Mouse (Mus musculus) neural tube, postnatal 0 days (tissue): Measurements from ENCODE around the gene Gm10837. TPM values are rescaled to one million over a fixed set of nuclear protein-coding genes. Genes with fewer than 3 reads are reported as not detected.

Experiments
- polyA plus RNA-seq: library from polyadenylated mRNA; unstranded; fragments of >200 nt; fragmentation: Nextera tagmentation; extraction: Ambion mirVana; gene quantifications from 2 replicates; pipeline ENCODE4 v1.2.1, GENCODE M21; 2015

Gene Gm10837
- polyA plus RNA-seq: 0.19 and 0.22 TPM in 2 replicates

DNA sequence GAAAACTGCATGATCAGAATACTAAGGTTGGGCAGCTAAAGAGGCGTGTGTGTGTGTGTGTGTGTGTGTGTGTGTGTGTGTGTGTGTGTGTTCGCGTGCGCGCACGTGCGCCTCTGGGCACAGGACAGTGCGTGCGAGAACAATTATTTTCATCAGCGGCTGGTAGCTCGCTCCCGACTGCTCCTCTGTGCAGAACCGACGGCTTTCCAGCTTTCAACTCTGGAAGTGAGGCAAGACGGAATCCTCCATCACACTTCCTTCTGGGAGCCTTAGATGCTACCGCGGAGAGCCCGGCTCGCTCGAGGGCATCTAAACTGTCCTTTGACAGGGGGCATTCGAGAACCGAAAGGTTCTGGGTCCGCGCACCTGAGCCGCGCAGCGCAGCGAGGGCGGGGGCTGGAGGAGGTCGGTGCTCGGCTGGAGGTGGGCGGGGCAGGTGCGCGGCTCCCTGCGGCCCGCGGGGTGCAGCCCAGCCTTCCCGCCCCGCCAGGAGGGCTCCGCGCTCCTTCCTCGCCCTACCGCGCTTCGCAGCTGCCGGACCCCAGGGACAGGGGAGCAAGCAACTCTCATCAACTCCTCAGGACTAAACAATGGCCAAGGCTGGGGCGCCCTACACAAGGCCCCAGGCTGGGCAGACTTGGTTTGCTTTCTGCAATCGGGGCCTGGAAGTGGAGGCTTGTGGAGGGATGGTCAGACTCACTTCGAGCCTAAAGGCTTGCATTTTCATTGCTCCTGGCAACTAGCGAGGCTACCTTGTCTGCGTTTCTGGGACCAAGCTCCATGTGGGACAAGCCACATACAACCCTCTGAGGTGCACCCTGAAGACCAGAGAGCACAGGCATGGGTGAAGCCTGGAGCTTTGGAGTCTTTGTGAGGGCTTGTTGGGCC is at the start of gene Gm10837:
Gene Gm10837 (plus strand): TSS at position 146 of the 888 bp plus-strand sequence.

DNA sequence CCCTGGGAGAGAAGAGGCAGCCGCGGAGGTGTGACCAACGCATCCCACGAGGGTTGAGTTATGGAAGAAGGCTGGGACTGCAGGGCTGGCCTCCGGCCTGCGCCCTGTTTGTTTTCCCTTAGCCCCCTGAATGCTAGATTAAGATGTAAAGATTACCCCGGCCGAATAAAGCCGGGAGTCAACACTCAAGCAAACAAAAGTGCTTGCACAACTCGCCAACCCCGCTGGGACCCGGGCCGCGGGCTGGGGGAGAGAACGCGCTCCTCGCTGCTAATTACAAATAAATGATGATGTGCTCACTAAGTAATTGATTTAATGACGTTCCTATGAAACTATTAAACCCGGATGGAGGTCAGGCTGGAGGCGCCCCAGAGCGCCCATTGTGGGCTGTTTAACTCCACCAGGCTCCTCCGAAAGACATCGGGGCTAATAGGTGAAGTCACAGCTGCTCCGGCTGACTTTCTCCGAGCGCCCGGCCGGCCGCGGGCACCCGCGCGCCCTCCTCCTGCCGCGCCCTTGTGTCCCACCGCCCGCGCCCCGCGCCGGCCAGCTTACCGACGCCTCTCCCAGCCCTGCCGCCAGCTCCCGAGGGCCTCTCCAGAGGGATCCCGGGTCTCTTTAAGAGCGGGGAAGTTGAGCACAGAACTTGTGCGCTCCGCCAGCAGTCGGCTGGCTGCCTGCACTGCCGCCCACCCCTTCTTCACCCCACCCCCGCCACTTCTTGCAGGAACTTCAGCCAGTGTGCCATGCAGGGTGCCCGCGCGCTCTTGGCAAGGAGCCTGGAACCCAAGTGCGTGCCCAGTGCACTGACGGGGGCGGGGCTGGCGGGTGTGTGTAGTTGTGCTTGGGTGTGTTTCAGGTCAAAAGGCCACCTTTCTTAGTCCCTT is 39.6 kb upstream of the Gm10837 start, which contains the start of gene Gm5089:
Gene Gm5089 (minus strand): TSS at position 620 of the 887 bp plus-strand sequence.

DNA sequence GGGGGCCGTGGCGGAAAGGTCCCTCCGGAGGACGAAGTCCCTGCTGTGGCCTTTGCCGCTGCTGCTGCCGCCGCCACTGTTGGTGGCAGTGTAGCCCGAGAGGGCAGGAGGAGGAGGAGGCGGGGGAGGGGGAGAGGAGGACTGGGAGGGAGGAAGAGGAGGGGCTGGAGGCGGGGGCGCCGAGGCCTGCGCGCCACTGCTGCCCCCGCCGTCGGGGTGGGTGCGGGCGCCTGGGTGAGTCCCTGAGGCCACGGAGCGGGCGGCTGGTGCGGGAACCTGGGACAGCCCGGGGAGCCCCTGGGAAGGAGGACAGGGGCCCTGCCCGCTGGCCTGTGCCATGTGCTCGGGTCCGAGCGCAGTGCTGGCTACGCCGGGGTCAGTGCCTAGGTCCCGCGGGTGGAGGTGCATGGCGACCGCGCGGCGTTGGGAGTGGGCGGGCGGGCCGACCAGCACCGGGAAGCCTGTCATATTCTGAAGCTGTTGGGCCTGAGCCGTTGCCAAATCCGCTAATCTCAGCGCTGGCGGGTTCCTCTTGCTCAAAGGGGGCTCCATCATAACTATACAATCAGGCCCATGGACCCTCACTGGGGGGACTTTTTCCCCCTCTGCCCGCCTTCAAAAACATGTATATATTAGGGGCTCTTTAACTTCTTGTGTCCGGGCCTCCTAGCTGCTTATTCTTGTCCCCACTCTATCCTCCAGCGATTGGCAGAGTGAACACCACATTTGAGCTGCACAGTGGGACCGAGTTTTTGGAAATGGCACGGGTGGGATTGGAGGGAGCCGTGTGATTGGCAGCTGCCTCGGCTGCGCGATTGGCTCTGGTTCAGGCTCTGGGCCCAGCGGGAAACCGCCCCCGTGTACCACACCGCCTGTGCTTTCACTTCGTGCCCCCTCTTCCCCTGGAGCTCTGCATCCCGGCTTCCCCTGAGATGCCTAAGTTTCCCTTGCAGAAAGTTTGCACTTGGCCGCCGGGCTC is 25.3 kb upstream of the Gm10837 start, which contains the start of gene Zic5:
Gene Zic5 (minus strand): TSS at position 915 of the 979 bp plus-strand sequence.

DNA sequence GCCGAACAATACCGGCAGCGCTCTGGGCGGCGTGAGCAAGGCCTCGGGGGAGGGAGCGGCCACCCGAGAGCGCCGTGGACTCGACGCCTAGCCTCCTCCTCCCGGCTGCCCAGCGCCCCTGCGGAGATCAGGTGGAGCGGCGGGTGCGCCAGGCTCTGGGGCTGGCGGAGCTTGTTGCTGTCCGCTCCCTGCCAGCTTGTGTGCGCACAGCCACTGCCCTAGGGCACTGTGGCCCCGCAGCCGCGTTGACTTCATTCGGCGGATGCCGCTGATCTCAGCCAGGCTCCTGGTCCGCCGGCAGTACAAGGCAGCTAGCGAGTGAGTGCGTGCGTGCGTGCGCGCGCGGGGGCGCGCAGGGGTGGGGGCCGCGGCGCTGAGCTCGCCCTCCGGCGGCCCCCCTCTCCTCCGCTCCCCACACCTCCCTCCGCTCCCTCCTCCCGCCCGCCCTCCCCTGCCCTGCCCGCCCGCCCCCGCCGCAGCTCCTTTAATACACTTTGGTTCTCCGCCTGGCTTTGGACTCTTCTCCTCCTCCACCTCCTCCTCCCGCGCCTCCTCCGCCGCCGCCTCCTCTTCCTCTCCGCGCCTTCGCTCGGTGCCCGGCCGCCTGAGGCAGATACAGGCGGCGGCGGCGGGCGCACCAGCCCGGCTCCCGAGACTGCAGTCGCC is 15.4 kb upstream of the Gm10837 start, which contains the start of gene Zic2:
Gene Zic2 (plus strand): TSS at position 545 of the 666 bp plus-strand sequence.

DNA sequence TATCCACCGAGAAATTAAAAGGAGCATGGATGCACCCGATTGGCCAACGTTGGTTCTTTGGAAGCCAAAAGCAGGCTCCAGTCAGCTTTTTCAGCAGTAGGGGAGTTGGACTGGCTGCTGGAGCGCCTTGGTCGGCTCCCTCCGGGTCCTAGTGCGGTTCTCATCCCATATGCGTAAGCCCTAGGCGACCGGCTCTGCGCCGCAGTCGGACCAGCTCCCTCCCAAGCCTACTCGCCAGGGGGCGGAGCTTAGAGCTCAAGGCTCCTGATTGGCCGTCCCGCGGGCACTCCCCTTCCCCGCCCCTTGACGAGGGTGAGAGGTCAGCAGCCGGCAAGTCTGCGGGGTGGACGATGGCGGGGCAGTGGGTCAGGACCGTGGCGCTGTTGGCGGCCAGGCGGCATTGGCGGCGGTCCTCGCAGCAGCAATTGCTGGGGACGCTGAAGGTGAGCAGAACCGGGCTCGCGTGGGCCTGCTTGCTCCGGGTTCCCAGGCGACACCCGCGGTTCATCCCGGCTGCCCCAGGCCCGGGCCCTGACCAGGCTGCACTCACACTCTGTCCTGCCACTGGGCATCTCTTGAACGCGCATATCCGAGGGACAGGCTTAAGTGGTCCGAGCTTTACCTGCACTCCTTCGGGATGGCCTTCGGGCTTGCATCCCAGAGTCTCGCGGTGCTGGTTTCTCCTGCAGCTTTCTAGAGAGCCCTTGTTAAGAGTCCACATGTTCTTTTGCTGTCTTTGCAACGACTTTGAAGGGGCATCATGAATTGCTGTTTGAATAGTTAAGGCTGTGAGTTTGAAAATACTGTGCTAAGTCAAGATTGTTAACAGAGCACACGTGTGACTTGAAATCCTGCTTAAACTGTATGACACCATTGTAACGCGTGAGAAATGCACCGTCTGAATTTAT is 43.9 kb downstream of the Gm10837 start, which contains the start of gene Pcca:
Gene Pcca (plus strand): TSS at position 308 of the 908 bp plus-strand sequence.

Other genes with a start within 250 kb of the Gm10837 start
- 0.22 and 0.25 TPM in 2 replicates for gene Gm5089, start 39.5 kb upstream of the Gm10837 start, polyA plus RNA-seq
- gene Zic5, start 24.9 kb upstream of the Gm10837 start, polyA plus RNA-seq: 4.6 TPM in 2 replicates
- gene Zic2, start 15.2 kb upstream of the Gm10837 start, polyA plus RNA-seq: 8.2 and 11.4 TPM in 2 replicates
- gene Pcca, start 43.7 kb downstream of the Gm10837 start, polyA plus RNA-seq: 30.6 and 32.2 TPM in 2 replicates